18 mouse cellular contexts compared by ENCODE assay signal in the genomic region with DNA sequence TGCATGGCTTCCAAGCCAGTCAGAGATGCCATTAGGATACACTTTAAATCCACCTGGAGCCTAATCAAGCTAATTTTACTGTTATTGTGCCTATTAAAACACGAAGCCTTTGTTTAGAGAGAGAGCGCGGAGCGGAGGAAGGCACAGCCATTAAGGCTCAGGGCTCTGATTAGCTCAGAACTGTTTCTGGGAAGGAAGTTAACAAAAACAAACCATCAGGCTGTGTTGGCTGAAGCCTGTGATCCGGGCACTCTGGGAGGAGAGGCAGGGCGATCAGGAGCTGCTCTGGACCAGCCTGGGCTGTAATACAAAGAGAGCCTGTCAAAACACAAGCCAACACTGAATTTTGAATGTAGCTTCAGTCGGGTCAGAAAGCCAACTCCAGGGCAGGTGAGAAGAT.
DNase-seq lines count a peak whose midpoint lies in the region; ATAC-seq and TF ChIP-seq lines count a peak whose summit lies in the region.
"Had no signal": no experiment of that assay in that cellular context is flagged by ENCODE, and none has a peak within 500 bp of the region (broad histone marks: within the 10 kb centered on the region; RNA-seq: fewer than 3 reads in every experiment).

No protein-coding gene starts in this region.

- no peaks in the 10 kb centered on the region; the same call in 1 of the 2 replicates for H3K27me3 ChIP-seq in kidney, postnatal 0 days (ENCODE audit: insufficient read depth, low read length)
- no peaks in the 10 kb centered on the region for H3K27me3 ChIP-seq in forebrain, embryonic 15.5 days
- H3K27me3 ChIP-seq in neural tube, embryonic 14.5 days (ENCODE audit: control insufficient read depth, insufficient read depth, low read length): no peaks in the 10 kb centered on the region
- 0 out of 2 replicates have a peak, but pooled peaks cover 7% of the 10 kb centered on the region for H3K27me3 ChIP-seq in intestine, embryonic 15.5 days (replicated peaks)
- H3K27me3 ChIP-seq: midbrain, embryonic 15.5 days had no signal

- peak; percentile 93 for DNase-seq in heart, adult 11 months
- no peak for DNase-seq in heart, postnatal 14 days
- no peak for DNase-seq in kidney, postnatal 0 days (ENCODE audit: low spot score)
- DNase-seq in kidney, adult 8-10 months: no peak
- no peak for DNase-seq in cerebellum, adult 11 months
- DNase-seq: adrenal gland, postnatal 36 days; cerebellum, adult 11-12 months; gastrocnemius, postnatal 10 days; right cerebral cortex, adult 18-20 months; thymus, adult 18-20 months had no signal

- peaks cover 11% of the 10 kb centered on the region; the same call in 1 of the 2 replicates for H3K4me1 ChIP-seq in kidney, postnatal 0 days (replicated peaks; ENCODE audit: insufficient read depth, low read length)
- H3K4me1 ChIP-seq in forebrain, embryonic 15.5 days: peaks cover 31% of the 10 kb centered on the region
- H3K4me1 ChIP-seq in neural tube, embryonic 14.5 days (ENCODE audit: control insufficient read depth, insufficient read depth, low read length): peaks cover 29% of the 10 kb centered on the region
- H3K4me1 ChIP-seq in intestine, embryonic 15.5 days (replicated peaks): peaks cover 14% of the 10 kb centered on the region

- no peaks in the 10 kb centered on the region for H3K9me3 ChIP-seq in kidney, postnatal 0 days (replicated peaks; ENCODE audit: low read length)
- no peaks in the 10 kb centered on the region for H3K9me3 ChIP-seq in forebrain, embryonic 15.5 days
- H3K9me3 ChIP-seq in neural tube, embryonic 14.5 days (ENCODE audit: control insufficient read depth, low read length): no peaks in the 10 kb centered on the region
- H3K9me3 ChIP-seq in intestine, embryonic 15.5 days: no peaks in the 10 kb centered on the region
- H3K9me3 ChIP-seq: limb, embryonic 15.5 days; midbrain, embryonic 15.5 days; neural tube, embryonic 12.5 days had no signal

- H3K36me3 ChIP-seq in kidney, postnatal 0 days (ENCODE audit: insufficient read depth, low read length): no peaks in the 10 kb centered on the region
- H3K36me3 ChIP-seq in forebrain, embryonic 15.5 days: no peaks in the 10 kb centered on the region
- H3K36me3 ChIP-seq in neural tube, embryonic 14.5 days (ENCODE audit: control insufficient read depth, insufficient read depth, low read length): no peaks in the 10 kb centered on the region
- H3K36me3 ChIP-seq in intestine, embryonic 15.5 days: no peaks in the 10 kb centered on the region
- H3K36me3 ChIP-seq: limb, embryonic 15.5 days; midbrain, embryonic 15.5 days; neural tube, embryonic 12.5 days had no signal

- no peak overlapping the region for H3K4me2 ChIP-seq in kidney, postnatal 0 days (ENCODE audit: low read length)
- no peak overlapping the region for H3K4me2 ChIP-seq in forebrain, embryonic 15.5 days (replicated peaks)
- H3K4me2 ChIP-seq in neural tube, embryonic 14.5 days (ENCODE audit: low read depth, low read length): 0 out of 2 replicates have a peak overlapping the region, but pooled peaks have one; percentile 26
- H3K4me2 ChIP-seq in intestine, embryonic 15.5 days (replicated peaks): no peak overlapping the region
- H3K4me2 ChIP-seq: hindbrain, embryonic 14.5 days; limb, embryonic 15.5 days; midbrain, embryonic 15.5 days; neural tube, embryonic 12.5 days had no signal

- H3K27ac ChIP-seq in kidney, postnatal 0 days: 0 out of 2 replicates have a peak overlapping the region, but pooled peaks have one; percentile 19
- H3K27ac ChIP-seq in forebrain, embryonic 15.5 days (replicated peaks): no peak overlapping the region
- H3K27ac ChIP-seq in neural tube, embryonic 14.5 days (ENCODE audit: low read depth, low read length): no peak overlapping the region
- no peak overlapping the region for H3K27ac ChIP-seq in intestine, embryonic 15.5 days
- H3K27ac ChIP-seq: hindbrain, embryonic 14.5 days; limb, embryonic 15.5 days; macrophage; midbrain, embryonic 15.5 days; neural tube, embryonic 12.5 days had no signal

- intact Hi-C loops in heart, postnatal 14 days (cut with DNase I): loop anchor here (10.0 kb wide), 1 partner anchor 363 kb away; no protein-coding TSS in a partner anchor

- H3K4me3 ChIP-seq in kidney, postnatal 0 days (replicated peaks; ENCODE audit: low read depth, low read length): no peak overlapping the region
- H3K4me3 ChIP-seq in forebrain, embryonic 15.5 days: no peak overlapping the region
- no peak overlapping the region for H3K4me3 ChIP-seq in neural tube, embryonic 14.5 days (ENCODE audit: low read depth, low read length)
- H3K4me3 ChIP-seq in intestine, embryonic 15.5 days (replicated peaks): no peak overlapping the region
- H3K4me3 ChIP-seq: limb, embryonic 15.5 days; midbrain, embryonic 15.5 days; neural tube, embryonic 12.5 days had no signal

- WGBS in kidney, postnatal 0 days: 27% methylated on average over 7 of the region's 7 CpGs
- WGBS in forebrain, embryonic 15.5 days: 15% methylated on average over 7 of the region's 7 CpGs
- 16% methylated on average over 7 of the region's 7 CpGs for WGBS in neural tube, embryonic 14.5 days
- WGBS in intestine, embryonic 15.5 days: 25% methylated on average over 7 of the region's 7 CpGs

- no peak for ATAC-seq in kidney, postnatal 0 days (replicated peaks; ENCODE audit: low FRiP score, low read depth)
- no peak for ATAC-seq in forebrain, embryonic 15.5 days (replicated peaks)
- ATAC-seq in neural tube, embryonic 14.5 days (ENCODE audit: low read depth): no peak
- no peak for ATAC-seq in intestine, embryonic 15.5 days
- ATAC-seq: midbrain, embryonic 15.5 days had no signal

- 0 out of 2 replicates have a peak overlapping the region, but pooled peaks have one; percentile 20 for H3K9ac ChIP-seq in kidney, postnatal 0 days (ENCODE audit: low read depth, low read length)
- 0 out of 2 replicates have a peak overlapping the region, but pooled peaks have one; percentile 2 for H3K9ac ChIP-seq in forebrain, embryonic 15.5 days (replicated peaks)
- H3K9ac ChIP-seq in neural tube, embryonic 14.5 days (replicated peaks; ENCODE audit: low read depth, low read length): no peak overlapping the region
- H3K9ac ChIP-seq in intestine, embryonic 15.5 days: no peak overlapping the region
- H3K9ac ChIP-seq: hindbrain, embryonic 14.5 days; limb, embryonic 15.5 days; midbrain, embryonic 15.5 days; neural tube, embryonic 12.5 days had no signal

- no peak for TF ChIP-seq CTCF in kidney, postnatal 0 days (IDR thresholded peaks at IDR 0.05; ENCODE audit: low read depth)

Comparison
In these comparisons a context has a peak if more than half of its experiments do, and no peak if none do; other contexts are left out.
1. H3K9ac ChIP-seq: peak in kidney, postnatal 0 days (single experiment) and forebrain, embryonic 15.5 days (single experiment); none in neural tube, embryonic 14.5 days (single experiment) and intestine, embryonic 15.5 days (single experiment).